Mouse (Mus musculus) megakaryocyte, embryonic 14.5 days (primary cell): Measurements from ENCODE around the gene Dennd6a.

Experiments used
- FLI1 ChIP-seq: IDR thresholded peaks from 2 replicates; pipeline ENCODE4 v1.6.1; 2012; ENCODE audit warnings: low read length, inconsistent platforms, mixed read lengths
- GATA1 ChIP-seq: IDR thresholded peaks from 3 replicates; pipeline ENCODE4 v1.6.1; 2012; ENCODE audit warnings: mixed read lengths, low read length, inconsistent platforms, borderline replicate concordance

DNA sequence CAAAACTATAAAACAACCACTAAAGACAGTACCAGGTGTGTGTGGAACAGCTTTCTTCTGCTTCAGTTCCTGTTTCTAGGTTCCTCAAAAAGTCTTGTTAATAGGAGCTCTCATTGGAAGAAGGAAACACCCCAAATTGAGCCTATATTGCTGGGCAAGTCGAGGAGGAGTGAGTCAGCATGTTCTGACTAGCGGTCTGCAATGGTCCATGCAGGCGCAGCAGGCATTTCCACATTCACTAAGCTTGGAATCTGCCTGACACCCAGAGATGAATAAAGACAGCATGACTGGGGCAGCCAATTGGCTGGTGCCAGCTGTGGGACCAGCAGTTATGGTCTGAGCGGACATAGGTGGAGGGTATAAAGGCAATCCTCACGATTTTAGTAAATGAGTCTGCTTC, 102.1 kb downstream of the Dennd6a start:
- no peak for TF ChIP-seq GATA1
- TF ChIP-seq FLI1 = no peak
